Mouse (Mus musculus) heart, embryonic 15.5 days (tissue): Measurements from ENCODE around the gene AC124502.3. TPM values are rescaled to one million over a fixed set of nuclear protein-coding genes. Genes with fewer than 3 reads are reported as not detected.

Source experiments
- ATAC-seq: fragments of 200-750 bp; cut with Nextera tagmentation; replicated peaks from 2 replicates; pipeline ENCODE4 v1.8.0; 2017; ENCODE audit warnings: low read depth, moderate TSS enrichment; ENCODE audit not compliant: insufficient number of reproducible peaks, insufficient read depth, low FRiP score
- H3K27ac ChIP-seq: fragments of 300-500 bp; sonication (generic); 2 replicates; pipeline ENCODE4 v1.5.1; 2015; ENCODE audit warnings: mild to moderate bottlenecking, inconsistent platforms
- H3K27me3 ChIP-seq: fragments of 300-500 bp; sonication (generic); 2 replicates; pipeline ENCODE4 v1.6.1; 2015; ENCODE audit warnings: inconsistent platforms
- H3K36me3 ChIP-seq: fragments of 300-500 bp; sonication (generic); 2 replicates; pipeline ENCODE4 v1.6.1; 2015; ENCODE audit warnings: mild to moderate bottlenecking, inconsistent platforms
- H3K4me1 ChIP-seq: fragments of 300-500 bp; sonication (generic); replicated peaks from 2 replicates; pipeline ENCODE4 v1.6.1; 2015; ENCODE audit warnings: inconsistent platforms
- H3K4me2 ChIP-seq: fragments of 300-500 bp; sonication (generic); 2 replicates; pipeline ENCODE4 v1.6.1; 2015; ENCODE audit warnings: inconsistent platforms, mild to moderate bottlenecking, moderate library complexity
- H3K4me3 ChIP-seq: fragments of 300-500 bp; sonication (generic); 2 replicates; pipeline ENCODE4 v1.5.1; 2015; ENCODE audit warnings: mild to moderate bottlenecking, inconsistent platforms
- H3K9ac ChIP-seq: fragments of 300-500 bp; sonication (generic); 2 replicates; pipeline ENCODE4 v1.6.1; 2015; ENCODE audit warnings: mild to moderate bottlenecking, inconsistent platforms
- H3K9me3 ChIP-seq: fragments of 300-500 bp; sonication (generic); replicated peaks from 2 replicates; pipeline ENCODE4 v1.6.1; 2016; ENCODE audit warnings: inconsistent platforms
- WGBS: fragments of 180-500 bp; shearing (Covaris S2); methylation state at CpG from one replicate; pipeline ENCODE4 v1.1.7; 2015; ENCODE audit warnings: mixed read lengths; 5-methylcytosine and 5-hydroxymethylcytosine counted together
- polyA plus RNA-seq: library from polyadenylated mRNA; unstranded; fragments of >200 nt; fragmentation: Nextera tagmentation; extraction: Ambion mirVana; gene quantifications from 2 replicates; pipeline ENCODE4 v1.2.1, GENCODE M21; 2015

Gene AC124502.3
- polyA plus RNA-seq, 1 experiment from 2014 or later, result 1.4 TPM

DNA sequence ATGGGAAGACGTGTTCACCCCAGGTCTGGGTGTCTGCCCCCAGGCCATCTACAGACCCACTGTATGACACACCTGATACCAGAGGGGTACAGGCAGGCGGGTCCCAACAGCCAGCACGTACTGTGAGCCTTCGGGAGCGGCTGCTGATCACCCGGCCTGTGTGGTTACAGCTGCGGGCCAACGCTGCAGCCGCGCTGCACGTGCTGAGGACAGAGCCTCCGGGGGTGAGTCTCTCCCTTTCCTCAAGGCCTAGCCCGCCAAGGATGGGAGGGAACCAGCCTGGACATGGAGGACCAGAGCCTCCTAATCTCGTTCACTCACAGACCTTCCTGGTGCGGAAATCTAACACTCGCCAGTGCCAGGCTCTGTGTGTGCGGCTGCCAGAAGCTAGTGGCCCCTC, 12.3 kb downstream of the AC124502.3 start:
- Histone ChIP-seq H3K27ac (peak overlapping the region; percentile 13; the same call in 1 of the 2 replicates), H3K9me3 (no peaks in the 10 kb centered on the region), H3K4me1 (peaks cover 28% of the 10 kb centered on the region), H3K36me3 (peaks cover 29% of the 10 kb centered on the region; the same call in 1 of the 2 replicates), H3K27me3 (peaks cover 23% of the 10 kb centered on the region), H3K4me3 (peak overlapping the region; percentile 31), H3K9ac (peak overlapping the region; percentile 8; the same call in 1 of the 2 replicates), H3K4me2 (peak overlapping the region; percentile 51)
- WGBS, result 10% methylated on average over 17 of the region's 17 CpGs
- peak; percentile 33; the same call in 1 of the 2 replicates for ATAC-seq

DNA sequence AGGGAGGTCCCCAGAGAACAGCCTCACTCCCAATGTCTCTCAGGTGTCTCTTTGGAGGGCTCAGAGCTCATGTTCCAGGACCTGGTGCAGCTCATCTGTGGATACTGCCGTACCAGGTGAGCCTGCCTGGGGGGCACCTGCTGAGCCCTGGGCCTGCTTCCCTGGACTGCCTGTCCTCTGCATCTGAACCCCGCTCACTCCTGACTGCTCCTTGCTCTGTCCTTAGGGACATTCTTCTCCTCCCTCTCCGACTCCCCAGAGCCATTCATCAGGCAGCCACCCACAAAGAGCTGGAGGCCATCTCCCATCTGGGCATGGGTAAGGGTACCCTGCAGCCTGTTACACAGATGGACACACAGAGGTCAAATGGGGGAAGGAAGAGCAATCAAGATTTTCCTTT, 12.8 kb downstream of the AC124502.3 start:
- no peaks in the 10 kb centered on the region for H3K9me3 ChIP-seq
- WGBS, result 45% methylated on average over 3 of the region's 3 CpGs
- H3K36me3 ChIP-seq, result peaks cover 27% of the 10 kb centered on the region; the same call in 1 of the 2 replicates
- peaks cover 23% of the 10 kb centered on the region for H3K27me3 ChIP-seq
- peak overlapping the region; percentile 31 for H3K4me3 ChIP-seq
- peaks cover 31% of the 10 kb centered on the region for H3K4me1 ChIP-seq
- peak overlapping the region; percentile 51 for H3K4me2 ChIP-seq
- H3K9ac ChIP-seq, result 0 out of 2 replicates have a peak overlapping the region, but pooled peaks have one; percentile 8
- ATAC-seq, result no peak
- H3K27ac ChIP-seq, result 0 out of 2 replicates have a peak overlapping the region, but pooled peaks have one; percentile 13

DNA sequence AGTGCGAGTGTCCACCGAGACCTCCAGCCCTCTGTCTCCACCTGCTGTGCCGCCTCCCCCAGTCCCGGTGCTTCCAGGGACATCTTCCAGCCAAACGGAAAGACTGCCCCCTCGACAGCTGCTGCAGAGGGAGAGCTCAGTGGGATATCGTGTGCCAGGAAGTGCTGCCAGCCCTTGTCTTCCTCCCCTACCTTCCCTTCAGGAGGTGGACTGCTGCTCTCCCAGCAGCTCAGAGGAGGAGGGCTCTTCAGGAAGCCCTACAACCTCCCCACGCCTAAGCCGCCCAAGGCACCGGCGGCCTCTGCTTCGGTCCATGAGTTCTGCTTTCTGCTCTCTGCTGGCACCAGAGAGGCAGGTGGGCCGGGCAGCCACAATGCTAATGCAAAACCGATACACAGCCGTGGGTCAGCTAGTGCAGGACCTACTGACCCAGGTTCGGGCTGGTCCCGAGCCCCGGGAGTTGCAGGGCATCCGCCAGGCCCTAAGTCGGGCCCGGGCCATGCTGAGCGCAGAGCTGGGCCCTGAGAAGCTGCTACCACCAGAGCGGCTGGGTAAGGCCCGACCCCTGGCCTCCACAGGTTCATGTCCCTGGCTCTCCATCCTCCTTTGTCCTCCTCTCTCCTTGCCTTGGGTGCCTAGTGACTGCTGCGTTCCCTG, 13.6 kb downstream of the AC124502.3 start:
- Histone ChIP-seq H3K4me3 (0 out of 2 replicates have a peak overlapping the region, but pooled peaks have one; percentile 31), H3K9me3 (no peaks in the 10 kb centered on the region), H3K4me2 (peak overlapping the region; percentile 51), H3K4me1 (peaks cover 31% of the 10 kb centered on the region), H3K36me3 (peaks cover 19% of the 10 kb centered on the region; the same call in 1 of the 2 replicates), H3K27ac (no peak overlapping the region), H3K9ac (no peak overlapping the region), H3K27me3 (peaks cover 23% of the 10 kb centered on the region)
- 36% methylated on average over 25 of the region's 25 CpGs for WGBS
- ATAC-seq, result no peak

DNA sequence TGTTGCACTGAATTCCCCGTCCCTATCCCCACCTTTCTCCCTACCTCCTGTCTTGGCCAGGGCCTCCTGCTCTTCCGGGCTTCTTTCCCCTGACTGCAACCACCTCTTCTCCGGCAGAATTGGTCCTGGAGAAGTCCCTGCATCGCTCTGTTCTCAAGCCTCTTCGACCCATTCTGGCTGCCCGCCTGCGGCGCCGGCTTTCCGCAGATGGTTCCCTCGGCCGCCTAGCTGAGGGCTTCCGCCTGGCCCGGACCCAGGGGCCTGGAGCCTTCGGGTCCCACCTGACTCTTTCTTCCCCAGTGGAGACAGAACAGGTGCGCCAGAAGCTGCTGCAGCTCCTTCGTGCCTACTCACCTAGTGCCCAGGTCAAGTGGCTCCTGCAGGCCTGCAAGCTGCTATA, 14.2 kb downstream of the AC124502.3 start:
- no peak overlapping the region for H3K9ac ChIP-seq
- WGBS, result 67% methylated on average over 17 of the region's 17 CpGs
- H3K36me3 ChIP-seq, result peaks cover 15% of the 10 kb centered on the region; the same call in 1 of the 2 replicates
- no peak overlapping the region for H3K27ac ChIP-seq
- H3K4me1 ChIP-seq, result peaks cover 31% of the 10 kb centered on the region
- no peak overlapping the region for H3K4me2 ChIP-seq
- no peaks in the 10 kb centered on the region for H3K9me3 ChIP-seq
- no peak for ATAC-seq
- H3K27me3 ChIP-seq, result peaks cover 23% of the 10 kb centered on the region
- no peak overlapping the region for H3K4me3 ChIP-seq

DNA sequence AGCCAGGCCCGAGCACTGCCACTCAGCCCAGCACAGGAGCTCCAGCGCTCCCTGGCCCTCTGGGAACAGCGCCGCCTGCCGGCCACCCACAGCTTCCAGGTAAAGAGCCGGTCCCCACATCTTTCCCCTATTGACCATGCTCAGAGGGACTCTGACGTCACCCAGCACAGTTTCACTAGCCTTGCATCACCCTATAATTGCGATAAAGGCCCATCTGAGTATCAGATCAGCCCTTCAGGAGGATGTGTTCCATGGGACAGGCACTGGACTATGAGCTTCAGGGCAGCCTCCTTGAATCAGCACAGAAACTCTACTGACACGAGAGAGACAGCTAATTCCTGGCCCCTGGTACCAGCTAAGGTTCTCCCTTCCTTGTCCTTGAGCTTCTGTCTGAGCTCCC, 15.2 kb downstream of the AC124502.3 start:
- no peak overlapping the region for H3K9ac ChIP-seq
- no peak overlapping the region for H3K4me3 ChIP-seq
- ATAC-seq, result no peak
- H3K27ac ChIP-seq, result no peak overlapping the region
- WGBS, result 23% methylated on average over 9 of the region's 9 CpGs
- no peak overlapping the region for H3K4me2 ChIP-seq
- peaks cover 23% of the 10 kb centered on the region for H3K27me3 ChIP-seq
- H3K36me3 ChIP-seq, result peaks cover 6% of the 10 kb centered on the region; the same call in 1 of the 2 replicates
- no peaks in the 10 kb centered on the region for H3K9me3 ChIP-seq
- peaks cover 40% of the 10 kb centered on the region for H3K4me1 ChIP-seq

DNA sequence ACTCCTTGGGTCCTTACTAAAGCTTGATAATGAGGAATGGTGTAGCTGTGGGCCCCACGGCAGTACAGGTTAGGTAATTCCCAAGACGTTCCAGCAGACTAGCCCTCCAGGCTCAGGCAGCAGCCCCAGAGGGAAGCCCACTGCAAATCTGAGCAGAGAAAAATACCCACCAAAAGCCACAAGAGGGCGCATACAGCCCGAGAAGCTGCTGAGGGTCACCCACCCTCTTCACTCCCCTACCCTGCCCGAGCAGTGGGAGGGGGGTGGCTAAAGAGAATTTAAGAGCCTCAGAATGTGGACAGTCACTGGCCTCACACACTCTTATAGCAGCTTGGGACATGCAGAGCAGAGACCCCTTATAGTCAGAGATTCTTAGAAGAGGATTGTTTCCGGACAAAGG, 17.6 kb downstream of the AC124502.3 start:
- Histone ChIP-seq H3K9ac (no peak overlapping the region), H3K27me3 (peaks cover 23% of the 10 kb centered on the region), H3K9me3 (no peaks in the 10 kb centered on the region), H3K4me1 (peaks cover 45% of the 10 kb centered on the region), H3K36me3 (no peaks in the 10 kb centered on the region), H3K4me2 (no peak overlapping the region), H3K4me3 (no peak overlapping the region), H3K27ac (no peak overlapping the region)
- WGBS, result 10% methylated on average over 6 of the region's 6 CpGs
- no peak for ATAC-seq

DNA sequence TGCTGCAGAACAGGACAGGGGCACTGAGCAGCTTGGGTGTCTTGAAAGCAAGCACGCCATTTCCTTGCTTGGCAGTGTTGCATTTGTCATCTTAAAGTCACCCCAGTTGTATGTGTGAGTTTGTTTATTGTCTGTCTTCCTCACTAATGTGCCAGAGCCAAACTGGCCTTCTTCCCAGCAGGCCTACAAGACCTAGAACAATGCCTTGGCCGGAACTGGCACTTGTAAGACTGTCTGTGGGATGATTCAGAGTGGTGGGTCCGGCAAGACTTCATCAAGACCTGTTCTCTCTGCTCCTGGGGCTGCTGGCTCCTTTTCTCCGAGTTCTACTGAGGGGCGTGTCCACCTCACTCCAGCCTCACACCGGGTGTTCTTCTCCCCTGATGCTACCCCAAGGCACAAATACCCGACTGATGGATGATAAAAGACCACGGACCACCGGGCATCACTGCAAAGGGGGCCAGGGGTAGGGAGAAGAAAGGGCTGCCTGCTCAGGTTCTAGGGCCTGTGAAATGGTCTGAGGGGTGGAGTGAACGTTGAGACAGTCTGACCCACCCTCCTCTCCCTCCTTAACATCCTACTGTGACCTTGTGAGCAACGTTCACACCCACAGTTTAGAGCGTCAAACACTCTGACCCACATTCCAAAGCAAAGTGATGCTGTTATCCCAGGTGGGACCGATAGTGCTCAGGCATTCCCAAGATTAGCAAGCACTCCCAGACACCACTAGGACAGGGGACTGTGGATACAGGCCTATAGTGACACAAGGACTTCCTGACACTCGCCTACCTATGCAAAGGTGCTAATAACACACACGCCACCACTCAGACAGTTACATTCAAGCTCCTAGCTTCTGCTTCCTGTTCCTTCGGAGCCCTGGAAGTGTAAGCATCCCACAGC, 19.4 kb downstream of the AC124502.3 start:
- no peak for ATAC-seq
- Histone ChIP-seq H3K27me3 (peaks cover 14% of the 10 kb centered on the region), H3K4me3 (no peak overlapping the region), H3K9ac (no peak overlapping the region), H3K27ac (peak overlapping the region; percentile 55), H3K9me3 (no peaks in the 10 kb centered on the region), H3K4me2 (no peak overlapping the region), H3K36me3 (no peaks in the 10 kb centered on the region), H3K4me1 (peaks cover 32% of the 10 kb centered on the region)
- 26% methylated on average over 16 of the region's 16 CpGs for WGBS

DNA sequence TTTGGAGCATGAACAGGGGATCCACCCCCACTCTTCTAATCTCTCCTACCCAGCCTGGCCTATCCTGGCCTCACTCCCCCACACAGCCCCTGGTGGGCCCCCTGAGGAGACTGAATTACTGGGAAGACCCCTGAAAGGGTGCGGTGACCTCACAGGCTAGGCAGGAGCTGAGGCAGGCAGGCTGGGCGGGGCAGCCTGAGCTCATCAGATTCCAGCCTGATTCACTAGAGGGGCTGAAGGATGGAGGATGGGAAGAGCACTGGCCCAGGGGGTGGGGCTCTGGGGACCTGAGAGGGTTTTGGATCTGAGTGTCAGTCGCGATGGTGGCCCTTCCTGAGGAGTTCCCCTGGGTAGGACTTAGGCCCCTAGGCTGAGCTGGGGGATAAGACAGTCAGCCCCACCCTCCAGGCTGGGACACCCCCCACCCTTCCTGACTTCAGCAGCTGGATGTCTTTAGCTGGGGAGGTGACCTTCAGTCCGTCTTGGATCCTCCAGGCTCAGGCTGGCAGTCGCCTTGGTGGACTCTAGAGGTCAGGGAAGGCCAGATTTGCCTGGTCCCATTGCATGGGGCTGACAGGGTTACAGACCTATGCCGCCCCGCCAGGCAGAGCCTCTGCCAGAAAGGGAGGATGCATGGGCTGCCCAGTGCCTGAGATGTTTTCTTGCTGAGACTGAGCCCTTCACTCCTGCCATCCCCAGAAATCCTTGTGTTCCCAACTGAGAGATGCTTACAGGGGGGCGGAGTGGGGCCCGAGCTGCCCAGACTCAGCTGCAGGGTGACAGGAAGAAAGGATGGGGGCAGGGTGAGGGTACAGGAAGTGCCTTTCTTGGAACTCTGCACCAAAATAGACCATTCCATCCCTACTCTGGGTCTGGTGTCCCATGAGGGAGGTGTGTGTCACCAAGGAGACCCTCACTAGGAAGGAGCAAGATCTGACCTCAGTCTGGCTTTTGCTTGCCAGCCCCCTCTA, 20.4 kb downstream of the AC124502.3 start:
- Histone ChIP-seq H3K4me3 (no peak overlapping the region), H3K27me3 (peaks cover 5% of the 10 kb centered on the region; the same call in 1 of the 2 replicates), H3K4me1 (peaks cover 32% of the 10 kb centered on the region), H3K27ac (peak overlapping the region; percentile 55), H3K4me2 (no peak overlapping the region), H3K36me3 (no peaks in the 10 kb centered on the region), H3K9me3 (no peaks in the 10 kb centered on the region), H3K9ac (0 out of 2 replicates have a peak overlapping the region, but pooled peaks have one; percentile 3)
- peak; percentile 27 for ATAC-seq
- 8% methylated on average over 10 of the region's 10 CpGs for WGBS

DNA sequence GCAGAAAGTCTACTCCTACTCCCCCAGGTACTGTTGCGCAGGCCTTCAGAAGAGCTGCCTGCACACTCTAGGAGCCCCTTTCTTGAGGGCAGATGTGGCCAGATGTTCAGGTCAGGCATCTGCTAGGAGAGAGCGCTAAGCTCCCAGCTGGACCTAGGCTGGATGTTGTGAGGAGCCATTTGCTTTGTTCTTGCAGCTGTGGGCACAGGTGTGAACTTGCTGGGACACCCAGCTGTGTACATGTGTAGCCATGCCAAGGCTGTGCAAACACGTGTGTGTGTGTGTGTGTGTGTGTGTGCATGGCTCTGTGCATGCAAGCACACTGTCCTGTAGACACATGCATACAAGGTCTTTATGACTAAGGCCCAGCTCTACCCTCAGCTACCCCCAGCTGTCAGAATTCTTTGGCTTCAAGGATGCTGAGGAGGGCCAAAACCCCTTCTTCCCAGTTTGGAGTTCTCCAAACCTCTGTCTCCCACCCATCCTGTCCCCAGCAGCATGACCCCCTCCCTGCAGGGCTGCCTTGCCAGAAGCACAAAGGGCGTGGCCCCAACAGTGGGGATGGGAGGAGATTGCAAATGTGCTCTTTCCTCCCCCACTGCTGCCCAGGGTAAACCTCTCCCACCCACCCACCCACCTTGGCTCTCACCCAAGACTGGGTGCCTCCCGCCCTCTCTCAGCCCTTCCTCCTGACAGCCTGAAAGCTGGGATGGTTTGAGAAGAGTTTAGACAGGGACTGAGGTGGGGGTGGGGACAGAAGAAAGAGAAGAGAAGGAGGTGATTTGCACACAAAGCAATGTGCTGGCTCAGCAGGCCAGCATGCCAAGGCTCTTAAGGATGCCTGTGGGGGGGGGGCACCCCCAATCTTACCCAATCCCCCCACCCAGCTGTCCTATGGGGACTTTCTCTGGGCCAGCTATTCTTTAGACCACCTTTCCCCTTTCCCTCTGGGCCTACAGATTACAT, 22.0 kb downstream of the AC124502.3 start:
- Histone ChIP-seq H3K9me3 (no peaks in the 10 kb centered on the region), H3K36me3 (no peaks in the 10 kb centered on the region), H3K4me1 (peaks cover 37% of the 10 kb centered on the region), H3K4me3 (no peak overlapping the region), H3K9ac (no peak overlapping the region), H3K27ac (peak overlapping the region; percentile 29; the same call in 1 of the 2 replicates), H3K27me3 (no peaks in the 10 kb centered on the region), H3K4me2 (no peak overlapping the region)
- ATAC-seq, result no peak; the same call in 1 of the 2 replicates
- WGBS, result 47% methylated on average over 5 of the region's 5 CpGs

DNA sequence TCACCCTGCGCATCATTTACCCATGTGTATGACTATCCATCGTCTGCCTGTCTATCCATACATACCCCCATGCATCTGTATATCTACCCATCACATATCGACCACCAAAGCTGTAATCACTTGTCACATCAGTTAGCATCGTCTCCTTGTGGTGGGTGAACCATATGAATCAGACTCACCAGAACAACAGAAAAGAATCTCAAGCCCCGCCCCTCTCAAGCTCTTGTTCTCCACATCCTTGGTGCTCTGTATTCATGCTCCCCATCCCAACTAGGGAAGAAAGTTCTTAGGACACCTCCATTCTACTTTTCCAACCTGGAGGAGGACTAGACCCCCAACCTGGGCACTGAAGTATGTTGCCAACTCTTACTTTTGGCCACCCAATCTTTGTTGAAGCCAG, 23.4 kb downstream of the AC124502.3 start:
- Histone ChIP-seq H3K27ac (no peak overlapping the region), H3K9ac (no peak overlapping the region), H3K9me3 (no peaks in the 10 kb centered on the region), H3K36me3 (no peaks in the 10 kb centered on the region), H3K4me3 (no peak overlapping the region), H3K4me2 (no peak overlapping the region), H3K27me3 (no peaks in the 10 kb centered on the region), H3K4me1 (peaks cover 39% of the 10 kb centered on the region)
- no peak for ATAC-seq
- 84% methylated on average over 5 of the region's 5 CpGs for WGBS
